Mouse (Mus musculus) heart, embryonic 10.5 days (tissue): Measurements from ENCODE around the gene Herpud1. TPM values are rescaled to one million over a fixed set of nuclear protein-coding genes. Genes with fewer than 3 reads are reported as not detected.

ENCODE experiments used
- DNase-seq: peaks from one replicate; pipeline ENCODE4 v3.0.0-alpha.2; 2017; ENCODE audit warnings: low spot score
- H3K27ac ChIP-seq: fragments of 300-500 bp; sonication (generic); 2 replicates; pipeline ENCODE4 v1.5.1; 2016; ENCODE audit warnings: mild to moderate bottlenecking
- H3K27me3 ChIP-seq: fragments of 300-500 bp; sonication (generic); 2 replicates; pipeline ENCODE4 v1.6.1; 2016; ENCODE audit warnings: mild to moderate bottlenecking; ENCODE audit not compliant: poor library complexity, insufficient read depth, severe bottlenecking
- H3K36me3 ChIP-seq: fragments of 300-500 bp; sonication (generic); 2 replicates; pipeline ENCODE4 v1.6.1; 2016; ENCODE audit warnings: mild to moderate bottlenecking, moderate library complexity
- H3K4me1 ChIP-seq: fragments of 300-500 bp; sonication (generic); 2 replicates; pipeline ENCODE4 v1.6.1; 2016; ENCODE audit warnings: mild to moderate bottlenecking
- H3K4me3 ChIP-seq: fragments of 300-500 bp; sonication (generic); 2 replicates; pipeline ENCODE4 v1.5.1; 2016; ENCODE audit warnings: mild to moderate bottlenecking, moderate library complexity
- H3K9me3 ChIP-seq: fragments of 300-500 bp; sonication (generic); 2 replicates; pipeline ENCODE4 v1.6.1; 2016; ENCODE audit warnings: mild to moderate bottlenecking, moderate library complexity
- WGBS: fragments of 180-500 bp; shearing (Covaris S2); methylation state at CpG from one replicate; pipeline ENCODE4 v1.1.7; 2016; 5-methylcytosine and 5-hydroxymethylcytosine counted together
- polyA plus RNA-seq: library from polyadenylated mRNA; unstranded; fragments of >200 nt; fragmentation: Nextera tagmentation; extraction: Ambion mirVana; gene quantifications from 2 replicates; pipeline ENCODE4 v1.2.1, GENCODE M21; 2016

Gene Herpud1
- 75.5 and 90.8 TPM in 2 replicates for polyA plus RNA-seq

DNA sequence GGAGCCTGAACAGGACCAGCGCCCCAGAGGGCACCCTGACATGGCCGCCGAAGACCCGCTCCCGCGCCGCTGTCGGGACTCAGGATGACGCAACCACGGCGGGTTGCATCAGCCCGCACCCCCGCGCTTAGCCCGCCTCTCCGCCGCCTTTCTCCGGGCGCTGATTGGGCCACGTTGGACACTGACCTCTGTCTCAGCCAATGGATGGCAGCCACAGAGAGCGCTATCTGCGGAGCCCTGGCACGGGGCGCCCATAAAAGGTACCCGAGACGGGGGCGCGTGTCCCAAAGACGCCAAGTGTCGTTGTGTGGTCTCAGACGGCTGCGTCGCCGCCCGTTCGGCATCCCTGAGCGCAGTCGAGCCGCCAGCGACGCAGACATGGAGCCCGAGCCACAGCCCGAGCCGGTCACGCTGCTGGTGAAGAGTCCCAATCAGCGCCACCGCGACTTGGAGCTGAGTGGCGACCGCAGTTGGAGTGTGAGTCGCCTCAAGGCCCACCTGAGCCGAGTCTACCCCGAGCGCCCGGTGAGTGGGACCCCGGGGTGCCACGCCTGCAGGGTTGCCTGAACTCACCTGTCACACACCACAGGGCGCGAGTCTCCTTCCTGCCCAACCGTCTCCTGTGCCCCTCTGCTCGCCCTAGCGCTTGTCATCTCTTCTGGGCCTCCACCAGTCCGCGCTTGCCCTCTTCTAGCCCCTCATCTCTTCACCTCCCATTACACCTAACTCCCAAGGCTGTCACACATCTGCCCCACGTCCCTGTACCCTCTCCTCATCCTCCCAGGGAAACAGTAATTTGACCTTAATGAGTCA, at the start of gene Herpud1:
TSS of gene Herpud1 (plus strand) at position 225 of the 813 bp plus-strand sequence.
- Histone ChIP-seq H3K27me3 (no peaks in the 10 kb centered on the region), H3K27ac (peak within 1 kb of the TSS; percentile 98), H3K4me1 (peaks cover 15% of the 10 kb centered on the region), H3K36me3 (peaks cover 23% of the 10 kb centered on the region), H3K9me3 (no peaks in the 10 kb centered on the region), H3K4me3 (peak within 1 kb of the TSS; percentile 93)
- peak; percentile 98 for DNase-seq
- under 1% methylated on average over 65 of the region's 65 CpGs for WGBS

DNA sequence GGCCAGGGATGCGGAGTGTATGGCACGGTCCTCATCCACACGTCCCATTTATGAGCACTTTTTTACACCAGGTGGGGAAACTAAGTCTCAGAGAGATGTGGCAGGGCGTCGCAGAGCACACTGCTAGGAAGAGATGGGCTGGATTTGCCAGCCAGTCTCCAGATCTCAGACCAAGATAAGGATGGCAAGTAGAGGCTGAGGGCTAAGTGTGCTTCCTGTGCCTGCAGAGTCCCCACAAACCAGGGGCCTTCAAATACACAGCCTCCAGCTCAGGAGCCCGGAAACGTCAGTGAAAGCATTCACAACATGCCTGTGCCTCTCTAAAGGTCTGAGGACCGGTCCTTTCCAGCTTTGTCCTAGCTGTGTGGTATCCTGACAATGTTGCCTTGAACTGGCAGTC, 48.7 kb upstream of the Herpud1 start:
- Histone ChIP-seq H3K9me3 (no peaks in the 10 kb centered on the region), H3K27me3 (peaks cover 12% of the 10 kb centered on the region; the same call in 1 of the 2 replicates), H3K4me1 (0 out of 2 replicates have a peak, but pooled peaks cover 2% of the 10 kb centered on the region), H3K4me3 (no peak overlapping the region), H3K27ac (no peak overlapping the region), H3K36me3 (no peaks in the 10 kb centered on the region)
- WGBS: 77% methylated on average over 8 of the region's 8 CpGs
- no peak for DNase-seq

DNA sequence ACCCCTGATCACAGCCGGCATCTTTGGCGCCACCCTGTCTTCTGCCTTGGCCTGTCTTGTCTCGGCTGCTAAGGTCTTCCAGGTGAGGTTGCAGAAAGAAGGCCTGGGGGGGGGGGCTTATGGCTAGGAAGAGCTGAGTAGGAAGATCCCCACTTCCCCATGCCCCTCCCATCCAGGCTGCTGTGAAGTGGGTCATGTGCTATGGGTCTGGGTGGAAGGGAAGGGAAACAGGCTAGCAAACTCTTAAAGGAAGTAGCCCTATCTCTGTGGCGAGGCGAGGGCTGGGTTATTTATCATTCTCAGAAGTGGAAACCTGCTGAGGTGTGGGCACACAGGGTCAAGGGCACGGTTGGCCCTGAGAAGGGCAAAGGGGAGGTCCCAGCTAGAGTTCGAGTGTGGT, 45.4 kb upstream of the Herpud1 start:
- Histone ChIP-seq H3K9me3 (no peaks in the 10 kb centered on the region), H3K27me3 (peaks cover 12% of the 10 kb centered on the region; the same call in 1 of the 2 replicates), H3K36me3 (no peaks in the 10 kb centered on the region), H3K4me3 (no peak overlapping the region), H3K4me1 (peaks cover 9% of the 10 kb centered on the region; the same call in 1 of the 2 replicates), H3K27ac (no peak overlapping the region)
- no peak for DNase-seq
- WGBS: 65% methylated on average over 7 of the region's 7 CpGs

DNA sequence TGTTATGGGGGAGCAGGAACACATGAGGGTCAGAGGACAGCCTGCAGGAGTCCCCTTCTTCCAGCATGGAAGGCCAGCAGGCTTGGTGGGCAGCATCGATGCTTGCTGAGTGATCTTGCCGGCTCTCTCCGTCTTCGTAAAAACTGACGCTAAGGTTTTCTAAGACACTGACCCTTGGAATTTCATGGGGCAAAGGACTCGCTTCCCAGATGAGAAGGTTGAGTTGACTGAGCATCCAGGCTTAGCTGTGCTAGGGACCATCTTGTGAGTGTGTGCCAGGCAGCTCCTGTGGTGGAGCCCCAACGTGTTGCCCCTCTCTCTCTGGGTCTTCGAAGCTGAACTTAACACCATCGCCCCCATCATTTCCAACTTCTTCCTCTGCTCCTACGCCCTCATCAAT, 43.5 kb upstream of the Herpud1 start:
- no peaks in the 10 kb centered on the region for H3K36me3 ChIP-seq
- DNase-seq: no peak
- H3K4me3 ChIP-seq: no peak overlapping the region
- H3K9me3 ChIP-seq: no peaks in the 10 kb centered on the region
- no peak overlapping the region for H3K27ac ChIP-seq
- WGBS: 83% methylated on average over 10 of the region's 10 CpGs
- peaks cover 12% of the 10 kb centered on the region; the same call in 1 of the 2 replicates for H3K4me1 ChIP-seq
- peaks cover 12% of the 10 kb centered on the region; the same call in 1 of the 2 replicates for H3K27me3 ChIP-seq

DNA sequence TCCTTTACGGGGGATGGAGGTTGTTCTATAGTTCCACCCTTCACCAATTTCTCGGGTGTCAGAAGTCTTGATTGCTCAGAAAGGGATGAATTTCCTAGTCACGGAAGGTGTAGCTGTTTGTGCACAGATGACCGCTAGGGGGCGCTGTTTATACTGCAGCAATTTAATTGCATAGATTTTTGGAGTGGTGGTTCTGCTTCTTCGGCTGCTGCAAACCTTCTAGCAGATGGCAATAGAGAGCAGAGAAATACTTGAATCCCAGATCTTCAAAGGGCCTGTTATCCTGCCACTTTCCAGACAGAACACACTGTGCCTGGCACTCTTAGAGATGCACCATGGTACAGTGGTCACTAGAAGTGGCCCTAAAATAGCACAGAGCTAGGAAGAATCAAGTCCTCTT, 42.9 kb upstream of the Herpud1 start:
- DNase-seq: no peak
- Histone ChIP-seq H3K4me1 (peaks cover 12% of the 10 kb centered on the region; the same call in 1 of the 2 replicates), H3K27me3 (peaks cover 13% of the 10 kb centered on the region; the same call in 1 of the 2 replicates), H3K9me3 (no peaks in the 10 kb centered on the region), H3K4me3 (no peak overlapping the region), H3K27ac (no peak overlapping the region), H3K36me3 (no peaks in the 10 kb centered on the region)
- WGBS: 12% methylated on average over 6 of the region's 6 CpGs

DNA sequence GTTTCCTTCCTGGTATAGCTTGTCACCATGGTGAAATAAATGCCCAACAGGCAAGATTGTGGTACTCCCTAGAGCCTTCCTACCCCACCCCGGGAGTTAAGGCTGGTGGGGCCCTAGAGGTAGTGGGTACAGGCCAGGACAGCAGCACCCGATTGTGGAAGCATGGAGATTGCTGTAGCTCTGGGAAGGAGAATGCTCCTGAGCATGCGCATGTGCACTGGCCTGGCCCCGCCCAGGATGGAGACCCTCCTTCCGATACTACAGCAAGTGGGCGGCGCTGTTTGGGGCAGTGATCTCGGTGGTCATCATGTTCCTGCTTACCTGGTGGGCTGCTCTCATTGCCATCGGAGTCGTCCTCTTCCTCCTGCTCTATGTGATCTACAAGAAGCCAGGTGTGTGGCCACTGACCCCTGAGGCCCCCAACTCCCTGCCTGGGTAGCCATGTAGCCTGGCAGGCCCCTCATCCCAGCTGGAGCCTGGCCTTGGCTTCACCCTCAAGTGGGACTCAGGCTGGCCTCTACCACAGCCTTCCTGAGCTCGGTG, 42.4 kb upstream of the Herpud1 start:
- DNase-seq: no peak
- 83% methylated on average over 11 of the region's 11 CpGs for WGBS
- Histone ChIP-seq H3K4me3 (no peak overlapping the region), H3K4me1 (peaks cover 12% of the 10 kb centered on the region; the same call in 1 of the 2 replicates), H3K27ac (no peak overlapping the region), H3K36me3 (no peaks in the 10 kb centered on the region), H3K9me3 (no peaks in the 10 kb centered on the region), H3K27me3 (peaks cover 19% of the 10 kb centered on the region; the same call in 1 of the 2 replicates)

DNA sequence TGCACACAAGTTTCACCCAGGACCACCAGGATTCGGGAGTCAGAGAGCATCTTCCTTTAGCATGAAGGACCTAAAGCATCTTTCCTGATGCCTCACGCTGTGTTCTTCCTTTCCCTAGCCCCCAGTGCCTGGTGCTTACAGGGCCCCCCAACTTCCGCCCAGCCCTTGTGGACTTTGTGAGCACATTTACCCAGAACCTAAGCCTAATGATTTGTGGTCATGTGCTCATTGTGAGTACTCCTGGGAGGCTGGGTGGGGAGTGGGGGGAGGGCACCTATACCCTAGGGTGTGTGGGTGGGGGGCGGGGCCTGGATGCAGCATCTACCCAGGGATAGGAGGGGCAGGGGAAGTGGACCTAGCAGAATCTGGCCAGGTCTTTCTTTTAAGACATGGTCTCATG, 40.6 kb upstream of the Herpud1 start:
- no peaks in the 10 kb centered on the region for H3K9me3 ChIP-seq
- no peak for DNase-seq
- 83% methylated on average over 4 of the region's 4 CpGs for WGBS
- H3K4me3 ChIP-seq: no peak overlapping the region
- no peaks in the 10 kb centered on the region for H3K36me3 ChIP-seq
- no peak overlapping the region for H3K27ac ChIP-seq
- peaks cover 11% of the 10 kb centered on the region; the same call in 1 of the 2 replicates for H3K4me1 ChIP-seq
- H3K27me3 ChIP-seq: peaks cover 25% of the 10 kb centered on the region; the same call in 1 of the 2 replicates

DNA sequence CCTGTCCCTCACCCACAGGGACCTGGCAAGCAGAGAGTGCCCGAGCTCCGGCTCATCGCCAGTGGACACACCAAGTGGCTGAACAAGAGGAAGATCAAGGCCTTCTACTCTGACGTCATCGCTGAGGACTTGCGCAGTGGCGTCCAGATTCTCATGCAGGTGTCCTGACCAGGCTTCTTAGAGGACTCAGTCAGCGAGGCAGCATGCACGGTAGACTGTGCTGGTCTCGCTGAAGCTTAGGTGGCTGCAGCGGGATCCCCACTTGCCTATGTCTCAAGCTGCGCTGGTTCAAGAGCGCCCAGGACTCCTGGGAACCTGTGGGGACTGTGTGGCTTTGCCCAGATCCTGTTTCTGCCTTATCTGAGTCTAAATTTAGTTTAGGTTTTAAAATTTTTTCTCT, 40.0 kb upstream of the Herpud1 start:
- Histone ChIP-seq H3K9me3 (no peaks in the 10 kb centered on the region), H3K4me3 (no peak overlapping the region), H3K36me3 (no peaks in the 10 kb centered on the region), H3K27me3 (peaks cover 28% of the 10 kb centered on the region; the same call in 1 of the 2 replicates), H3K4me1 (peaks cover 10% of the 10 kb centered on the region; the same call in 1 of the 2 replicates), H3K27ac (no peak overlapping the region)
- DNase-seq: no peak
- 87% methylated on average over 13 of the region's 13 CpGs for WGBS

DNA sequence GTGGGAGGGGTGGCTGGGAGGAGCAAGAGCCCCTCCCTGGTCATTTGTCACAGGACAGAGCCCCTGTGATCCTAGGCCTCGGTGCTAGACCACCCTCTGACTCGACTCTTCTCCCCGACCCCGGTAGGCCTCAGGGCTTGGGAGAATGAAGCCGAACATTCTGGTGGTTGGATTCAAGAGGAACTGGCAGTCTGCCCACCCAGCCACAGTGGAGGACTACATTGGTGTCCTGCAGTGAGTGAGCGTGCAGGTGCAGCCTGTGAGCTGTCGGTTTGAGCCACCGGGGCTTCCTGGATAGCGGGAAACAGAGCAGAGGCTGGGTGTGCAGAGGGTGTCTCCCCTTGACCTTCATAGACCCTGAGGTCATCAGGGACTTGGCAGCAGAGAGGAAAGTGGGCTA, 37.8 kb upstream of the Herpud1 start:
- Histone ChIP-seq H3K4me3 (no peak overlapping the region), H3K4me1 (peaks cover 8% of the 10 kb centered on the region; the same call in 1 of the 2 replicates), H3K36me3 (no peaks in the 10 kb centered on the region), H3K9me3 (no peaks in the 10 kb centered on the region), H3K27ac (no peak overlapping the region), H3K27me3 (peaks cover 22% of the 10 kb centered on the region; the same call in 1 of the 2 replicates)
- no peak for DNase-seq
- WGBS: 73% methylated on average over 9 of the region's 9 CpGs

DNA sequence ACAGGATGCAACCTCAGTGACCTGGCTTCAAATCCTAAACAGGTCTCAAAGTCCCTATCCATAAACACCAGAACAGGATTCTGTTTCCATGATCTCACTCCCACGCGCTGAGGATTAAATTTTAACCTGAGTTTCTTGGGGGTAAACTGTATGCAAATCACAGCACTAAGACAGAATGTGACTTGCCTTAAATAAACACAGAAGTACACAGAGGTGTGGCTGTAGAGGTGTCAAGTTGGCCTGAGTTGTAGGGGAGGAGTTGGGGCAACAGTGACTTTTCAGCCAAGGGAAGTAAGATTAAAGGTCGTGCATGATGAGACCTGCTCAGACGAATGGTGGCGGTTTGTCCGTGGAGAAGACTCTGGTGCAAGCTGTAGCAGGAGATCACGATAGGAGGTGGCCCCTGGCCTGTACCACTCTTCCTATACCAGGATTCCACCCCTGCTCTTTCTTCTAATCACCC, 32.1 kb upstream of the Herpud1 start:
- H3K27ac ChIP-seq: no peak overlapping the region; the same call in 1 of the 2 replicates
- no peak for DNase-seq
- H3K27me3 ChIP-seq: peaks cover 18% of the 10 kb centered on the region; the same call in 1 of the 2 replicates
- H3K36me3 ChIP-seq: no peaks in the 10 kb centered on the region
- H3K4me3 ChIP-seq: no peak overlapping the region
- H3K9me3 ChIP-seq: no peaks in the 10 kb centered on the region
- WGBS: 79% methylated on average over 7 of the region's 7 CpGs
- peaks cover 30% of the 10 kb centered on the region for H3K4me1 ChIP-seq

DNA sequence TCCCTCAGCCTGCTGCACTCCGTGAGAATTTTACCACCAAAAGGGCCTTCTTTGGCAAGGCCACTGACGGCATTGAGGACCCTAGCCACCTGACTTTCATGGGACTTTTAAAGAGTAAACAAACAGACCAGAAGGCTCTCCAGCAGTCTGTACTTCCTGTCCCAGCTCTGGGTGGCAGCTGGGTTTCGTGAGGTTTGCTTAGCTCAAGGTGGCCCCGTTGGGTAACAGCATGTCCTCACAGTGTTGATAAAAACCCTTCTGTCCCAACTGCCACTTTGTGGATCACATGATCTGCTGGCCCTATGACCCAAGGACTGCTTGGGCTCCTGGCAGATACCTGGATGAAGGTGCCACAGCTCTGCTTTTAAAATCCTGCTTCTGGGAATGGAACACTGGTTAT, 31.7 kb upstream of the Herpud1 start:
- WGBS: 64% methylated on average over 4 of the region's 4 CpGs
- Histone ChIP-seq H3K4me1 (peaks cover 30% of the 10 kb centered on the region), H3K27ac (no peak overlapping the region; the same call in 1 of the 2 replicates), H3K4me3 (no peak overlapping the region), H3K9me3 (no peaks in the 10 kb centered on the region), H3K36me3 (no peaks in the 10 kb centered on the region), H3K27me3 (peaks cover 18% of the 10 kb centered on the region; the same call in 1 of the 2 replicates)
- DNase-seq: no peak

DNA sequence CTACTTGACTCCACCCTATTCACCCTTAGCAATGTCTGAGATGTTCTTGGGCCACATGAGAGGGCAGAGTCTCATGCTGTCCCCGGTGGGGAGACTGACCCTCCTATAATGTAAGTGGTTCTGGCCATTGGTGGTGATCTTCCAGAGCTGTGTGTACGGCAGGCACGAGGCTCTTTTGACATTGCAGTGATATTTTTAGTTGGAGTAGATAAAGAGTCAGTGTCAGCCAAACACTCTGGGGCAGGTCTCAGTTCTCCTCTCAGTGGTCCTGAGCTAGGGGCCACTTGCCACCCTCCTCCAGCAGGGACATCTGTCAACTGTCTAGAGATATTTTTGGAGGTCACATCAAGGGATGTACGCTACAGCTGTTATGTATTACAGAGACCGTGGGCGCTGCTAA, 29.0 kb upstream of the Herpud1 start:
- DNase-seq: no peak
- peaks cover 30% of the 10 kb centered on the region for H3K4me1 ChIP-seq
- no peak overlapping the region for H3K4me3 ChIP-seq
- WGBS: 44% methylated on average over 6 of the region's 6 CpGs
- no peaks in the 10 kb centered on the region for H3K9me3 ChIP-seq
- 0 out of 2 replicates have a peak, but pooled peaks cover 4% of the 10 kb centered on the region for H3K27me3 ChIP-seq
- peak overlapping the region; percentile 37 for H3K27ac ChIP-seq
- H3K36me3 ChIP-seq: no peaks in the 10 kb centered on the region

DNA sequence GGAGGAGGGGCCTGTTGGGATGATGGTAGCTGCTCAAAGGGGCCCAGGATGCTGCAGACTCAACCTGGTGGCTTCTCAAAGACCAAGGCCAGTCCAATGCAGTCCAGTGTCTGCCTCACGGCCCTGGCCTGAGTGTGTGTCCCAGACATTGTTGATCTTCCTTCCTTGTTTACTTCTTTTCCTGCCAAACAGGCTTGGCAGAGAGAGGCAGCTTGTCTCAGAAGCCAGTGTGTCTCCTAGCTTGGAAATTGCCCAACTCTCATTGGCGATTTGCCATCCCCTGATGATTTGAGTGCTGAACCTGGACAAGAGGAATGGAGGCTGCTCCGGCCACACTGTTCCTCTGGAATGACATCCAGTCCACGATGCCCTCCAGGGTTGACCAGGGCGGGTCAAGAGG, 27.7 kb upstream of the Herpud1 start:
- no peak for DNase-seq
- H3K27me3 ChIP-seq: 0 out of 2 replicates have a peak, but pooled peaks cover 4% of the 10 kb centered on the region
- peak overlapping the region; percentile 56; the same call in 1 of the 2 replicates for H3K27ac ChIP-seq
- no peak overlapping the region for H3K4me3 ChIP-seq
- WGBS: 73% methylated on average over 5 of the region's 5 CpGs
- no peaks in the 10 kb centered on the region for H3K36me3 ChIP-seq
- no peaks in the 10 kb centered on the region for H3K9me3 ChIP-seq
- H3K4me1 ChIP-seq: peaks cover 41% of the 10 kb centered on the region
